Mouse (Mus musculus) right cerebral cortex, adult 2 months (tissue): ENCODE results near the gene Rgs3.

ENCODE experiments used
- DNase-seq, 2 experiments: peaks; one replicate each; pipeline ENCODE4 v3.0.0; 2021 to 2022; ENCODE audit warnings: low spot score in 2 of 2

The Rgs3 gene

DNA sequence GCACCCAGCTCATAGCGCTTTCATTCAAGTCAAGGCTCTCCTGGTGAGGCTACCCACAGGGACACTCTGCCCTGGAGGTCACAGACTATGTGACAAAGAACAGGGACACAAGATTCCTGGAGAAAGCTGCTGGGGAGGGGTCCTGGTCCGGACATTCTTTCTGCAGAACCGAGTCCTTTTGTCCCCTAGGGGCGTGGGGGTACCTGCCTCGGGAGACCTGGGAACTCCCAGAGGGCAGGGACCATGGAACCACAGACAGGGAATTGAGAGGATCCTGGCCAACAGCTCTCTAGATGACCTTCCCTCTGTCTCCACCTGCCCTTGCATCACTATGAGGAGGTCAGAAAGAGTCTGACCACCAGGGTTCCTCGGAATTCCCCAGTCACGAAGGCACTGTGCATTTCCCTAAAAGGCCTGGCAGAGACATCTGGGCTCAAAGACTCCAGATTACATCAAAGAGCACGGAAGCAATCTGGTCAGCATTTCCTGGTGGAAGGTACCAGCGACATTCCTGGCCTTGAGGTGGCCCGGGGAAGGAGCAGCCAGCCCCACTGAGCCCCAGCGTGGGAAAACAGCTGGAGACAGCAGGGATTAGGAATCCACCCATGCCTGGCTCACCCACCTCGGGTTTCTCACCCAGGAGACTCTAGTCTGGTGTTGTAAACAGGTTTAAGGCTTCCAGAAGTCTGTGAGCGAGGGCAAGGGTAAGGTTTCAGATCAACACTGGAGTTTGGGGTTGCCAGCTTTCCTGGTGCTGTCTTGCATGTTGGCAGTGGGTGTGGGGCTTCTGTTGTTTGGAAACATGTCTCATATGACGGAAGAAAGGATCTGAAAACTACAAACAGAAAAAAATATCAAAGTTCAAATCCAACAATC is 183.5 kb downstream of the Rgs3 start:
- DNase-seq: no peak

DNA sequence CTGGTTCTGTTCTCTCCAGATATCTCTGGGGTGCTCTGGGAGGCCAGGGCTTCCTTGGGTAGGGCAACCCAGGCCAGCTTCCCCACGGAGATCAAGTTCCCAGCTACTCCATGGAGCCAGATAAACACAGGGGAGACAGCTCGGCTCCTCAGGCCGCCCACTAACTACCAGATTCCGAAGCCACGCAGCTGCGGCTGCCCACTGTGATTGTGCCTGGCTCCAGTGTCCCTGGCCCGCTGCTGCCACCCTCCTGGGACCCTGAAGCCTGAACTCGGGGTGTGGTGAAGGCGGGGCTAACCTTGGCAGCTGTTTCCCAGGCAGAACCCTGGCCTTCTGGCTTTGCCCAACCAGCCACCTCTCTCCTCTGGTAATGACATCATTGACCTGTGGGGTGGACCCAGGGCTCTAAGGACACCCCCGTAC is 184.9 kb downstream of the Rgs3 start:
- no peak for DNase-seq

DNA sequence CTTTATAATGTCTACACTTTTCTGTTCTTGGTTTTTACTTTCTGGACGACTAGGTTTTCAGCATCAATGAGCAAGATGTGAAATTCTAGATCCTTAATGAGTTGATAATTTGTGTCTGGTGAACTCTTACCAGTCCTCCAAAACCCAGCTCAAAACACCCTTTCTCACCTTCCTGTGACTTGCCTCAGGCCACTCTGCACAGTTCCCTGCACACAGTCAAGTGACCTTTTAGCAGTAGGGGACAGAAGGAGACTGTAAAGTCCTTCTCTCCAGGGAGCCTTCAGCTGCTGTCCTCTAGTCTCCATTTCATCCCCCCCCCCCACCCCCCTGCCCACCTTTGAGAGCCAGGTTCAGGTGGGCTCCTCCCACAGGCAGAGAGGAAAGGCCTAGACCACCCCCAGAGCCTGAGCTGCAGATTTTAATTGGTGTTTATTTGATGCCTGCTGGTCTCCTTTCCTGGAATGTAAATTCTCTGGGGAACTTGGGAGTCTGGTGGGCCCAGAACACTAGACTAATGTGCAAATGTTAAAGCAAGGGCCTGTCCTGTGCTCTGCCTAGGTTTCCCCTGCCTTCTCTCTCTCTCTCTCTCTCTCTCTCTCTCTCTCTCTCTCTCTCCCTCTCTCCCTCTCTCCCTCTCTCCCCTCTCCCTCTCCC is 185.5 kb downstream of the Rgs3 start:
- no peak for DNase-seq
